Mouse (Mus musculus) thymus, adult 2 months (tissue): ENCODE results near the gene Taok3. TPM values are rescaled to one million over a fixed set of nuclear protein-coding genes. Genes with fewer than 3 reads are reported as not detected.

ENCODE experiments used
- DNase-seq: peaks from one replicate; pipeline ENCODE4 v3.0.0; 2021
- H3K27ac ChIP-seq: fragments of 200-500 bp; 2 replicates; pipeline ENCODE4 v1.5.1; 2012; ENCODE audit warnings: low read length, control low read depth; ENCODE audit not compliant: control insufficient read depth, insufficient read depth
- H3K27me3 ChIP-seq: fragments of 200-500 bp; 2 replicates; pipeline ENCODE4 v1.6.1; 2012; ENCODE audit warnings: mild to moderate bottlenecking, low read length, moderate library complexity, mixed read lengths; ENCODE audit not compliant: control insufficient read depth, insufficient read depth
- H3K36me3 ChIP-seq: fragments of 200-500 bp; 2 replicates; pipeline ENCODE4 v1.6.1; 2012; ENCODE audit warnings: mild to moderate bottlenecking, low read length, moderate library complexity; ENCODE audit not compliant: control insufficient read depth, insufficient read depth
- H3K4me1 ChIP-seq: fragments of 200-500 bp; replicated peaks from 2 replicates; pipeline ENCODE4 v1.6.1; 2012; ENCODE audit warnings: low read length; ENCODE audit not compliant: control insufficient read depth, insufficient read depth
- H3K4me3 ChIP-seq: fragments of 200-500 bp; 2 replicates; pipeline ENCODE4 v1.5.1; 2012; ENCODE audit warnings: mild to moderate bottlenecking, low read length, control low read depth, moderate library complexity; ENCODE audit not compliant: control insufficient read depth, insufficient read depth
- CTCF ChIP-seq: fragments of 200-500 bp; IDR thresholded peaks from 2 replicates; pipeline ENCODE4 v1.5.1; 2012; ENCODE audit warnings: mild to moderate bottlenecking, control low read depth, low read length, moderate library complexity, borderline replicate concordance; ENCODE audit not compliant: control insufficient read depth, poor library complexity, insufficient read depth; ENCODE audit errors: extremely low read depth
- POLR2A ChIP-seq: fragments of 200-500 bp; IDR thresholded peaks from 2 replicates; pipeline ENCODE4 v1.6.1; 2012; ENCODE audit warnings: mild to moderate bottlenecking, low read length, control low read depth, moderate library complexity; ENCODE audit not compliant: control insufficient read depth, poor library complexity, insufficient read depth; ENCODE audit errors: extremely low read depth
- WGBS: fragments of 180-500 bp; shearing (Covaris S2); methylation state at CpG from one replicate; pipeline ENCODE4 v1.1.7; 2018; 5-methylcytosine and 5-hydroxymethylcytosine counted together
- polyA plus RNA-seq: library from polyadenylated mRNA; depleted of rRNA; stranded (reverse); fragments of >200 nt; gene quantifications from 2 replicates; pipeline ENCODE4 v1.2.3, GENCODE M21; 2012

The Taok3 gene
- polyA plus RNA-seq, 1 experiment = 43.5 TPM

DNA sequence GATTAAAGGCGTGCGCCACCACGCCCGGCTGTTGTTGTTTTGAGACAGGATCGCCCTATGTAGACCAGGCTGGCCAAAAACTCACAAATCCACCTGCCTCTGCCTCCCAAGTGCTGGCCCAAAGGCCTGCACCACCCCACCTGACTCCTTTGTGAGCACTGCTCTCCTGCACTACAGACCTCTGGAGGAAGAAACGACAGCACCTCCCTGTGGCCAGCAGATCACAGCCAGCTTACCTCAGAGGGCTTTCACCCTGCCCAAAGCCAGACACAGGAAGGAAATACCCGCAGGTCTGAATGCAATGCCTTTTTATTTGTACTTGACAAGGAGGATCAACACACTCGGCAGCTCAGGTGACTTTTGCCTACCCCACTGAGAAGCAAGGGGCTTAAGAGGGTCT, 162.4 kb downstream of the Taok3 start:
- no peak overlapping the region for H3K27ac ChIP-seq
- peaks cover 4% of the 10 kb centered on the region for H3K4me1 ChIP-seq
- H3K4me3 ChIP-seq = no peak overlapping the region
- TF ChIP-seq CTCF (no peak), POLR2A (no peak)
- WGBS = 72% methylated on average over 8 of the region's 8 CpGs
- no peaks in the 10 kb centered on the region for H3K36me3 ChIP-seq
- no peak for DNase-seq
- H3K27me3 ChIP-seq = no peaks in the 10 kb centered on the region

DNA sequence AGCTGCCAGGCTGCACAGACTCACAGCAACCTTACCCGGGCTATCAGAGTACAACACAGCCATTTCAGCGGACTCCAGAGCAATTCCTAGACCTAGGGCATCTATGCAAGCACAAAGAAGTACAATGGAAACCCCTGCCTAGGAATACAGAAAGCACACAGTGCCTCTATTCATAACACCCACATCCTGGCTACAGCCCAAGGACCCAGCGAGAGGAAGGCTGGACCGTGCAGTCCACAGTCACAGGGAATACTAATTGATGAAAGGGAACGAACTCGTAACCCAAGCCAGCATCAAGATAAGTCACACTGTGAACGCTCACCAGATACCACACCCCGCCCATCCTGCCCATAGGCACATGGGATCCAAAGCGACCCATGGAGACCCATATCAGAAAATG, 164.1 kb downstream of the Taok3 start:
- Histone ChIP-seq H3K27me3 (no peaks in the 10 kb centered on the region), H3K4me3 (no peak overlapping the region), H3K27ac (no peak overlapping the region), H3K4me1 (peaks cover 9% of the 10 kb centered on the region), H3K36me3 (no peaks in the 10 kb centered on the region)
- TF ChIP-seq CTCF (no peak), POLR2A (no peak)
- 95% methylated on average over 9 of the region's 9 CpGs for WGBS
- DNase-seq = no peak

DNA sequence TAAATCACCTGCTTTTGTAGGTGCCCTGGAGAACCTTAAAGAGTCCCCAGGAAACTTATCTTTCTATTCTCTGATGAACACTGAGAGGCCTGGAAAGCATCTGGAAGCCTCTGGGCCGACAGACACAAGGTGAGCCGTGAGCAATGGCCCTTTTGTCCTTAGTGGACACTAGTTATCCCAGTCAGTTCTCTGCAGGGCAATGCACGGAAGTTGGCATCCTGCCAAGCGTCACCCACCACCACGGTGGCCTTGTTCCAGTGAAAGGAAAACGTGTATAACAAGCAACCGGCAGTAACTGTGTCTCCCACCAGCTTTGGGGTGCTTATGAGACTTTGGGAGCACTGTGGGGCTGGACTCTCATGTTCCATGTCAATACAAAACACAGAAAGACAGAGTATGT, 164.8 kb downstream of the Taok3 start:
- no peak for TF ChIP-seq POLR2A
- no peak for TF ChIP-seq CTCF
- Histone ChIP-seq H3K27me3 (no peaks in the 10 kb centered on the region), H3K36me3 (no peaks in the 10 kb centered on the region), H3K27ac (no peak overlapping the region), H3K4me1 (peaks cover 9% of the 10 kb centered on the region), H3K4me3 (no peak overlapping the region)
- WGBS = 87% methylated on average over 7 of the region's 7 CpGs
- no peak for DNase-seq

DNA sequence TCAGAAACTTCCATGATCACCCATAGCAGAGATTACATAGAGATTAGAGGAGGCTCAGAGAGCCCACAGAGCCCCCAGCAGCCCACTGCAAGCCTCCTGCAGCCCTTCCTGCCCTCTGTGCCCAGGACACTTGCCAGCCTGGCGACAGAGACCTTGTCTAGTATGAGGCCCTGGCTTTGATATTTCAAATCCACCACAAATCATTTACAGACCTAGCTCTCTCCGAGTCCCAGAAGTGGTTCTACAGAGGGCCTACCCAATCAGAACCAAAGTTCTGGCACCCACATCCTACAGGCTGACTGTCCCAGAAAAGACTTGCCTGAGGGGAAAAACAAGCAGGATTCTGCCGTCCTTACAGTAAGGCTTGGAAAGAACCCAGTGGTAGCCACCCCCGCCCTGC, 165.3 kb downstream of the Taok3 start:
- no peak for DNase-seq
- no peak overlapping the region for H3K27ac ChIP-seq
- no peaks in the 10 kb centered on the region for H3K36me3 ChIP-seq
- peaks cover 9% of the 10 kb centered on the region for H3K4me1 ChIP-seq
- no peak for TF ChIP-seq CTCF
- no peak for TF ChIP-seq POLR2A
- no peak overlapping the region for H3K4me3 ChIP-seq
- no peaks in the 10 kb centered on the region for H3K27me3 ChIP-seq
- WGBS = 96% methylated on average over 4 of the region's 4 CpGs

DNA sequence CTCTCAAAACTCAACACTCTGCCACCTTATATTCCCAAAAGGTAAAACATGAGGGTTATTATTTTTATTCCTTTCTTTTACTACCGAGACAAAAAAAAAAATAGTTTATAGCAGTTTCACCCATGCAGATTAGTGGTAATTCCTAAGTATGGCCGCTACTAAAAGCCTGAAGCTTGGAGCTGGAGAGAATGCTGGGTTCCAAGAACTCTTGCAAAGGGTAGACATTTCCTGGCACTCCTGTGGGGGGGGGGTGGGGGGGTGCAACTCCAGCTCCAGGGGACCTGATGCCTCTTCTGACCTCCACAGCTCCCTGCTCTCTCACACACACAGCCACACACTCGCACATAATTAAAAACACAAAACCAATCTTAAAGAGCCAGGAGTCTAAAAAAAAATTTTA, 166.4 kb downstream of the Taok3 start:
- Histone ChIP-seq H3K4me3 (no peak overlapping the region), H3K27me3 (no peaks in the 10 kb centered on the region), H3K27ac (no peak overlapping the region), H3K4me1 (peaks cover 9% of the 10 kb centered on the region), H3K36me3 (no peaks in the 10 kb centered on the region)
- TF ChIP-seq POLR2A (no peak), CTCF (no peak)
- 47% methylated on average over 3 of the region's 3 CpGs for WGBS
- DNase-seq = no peak

DNA sequence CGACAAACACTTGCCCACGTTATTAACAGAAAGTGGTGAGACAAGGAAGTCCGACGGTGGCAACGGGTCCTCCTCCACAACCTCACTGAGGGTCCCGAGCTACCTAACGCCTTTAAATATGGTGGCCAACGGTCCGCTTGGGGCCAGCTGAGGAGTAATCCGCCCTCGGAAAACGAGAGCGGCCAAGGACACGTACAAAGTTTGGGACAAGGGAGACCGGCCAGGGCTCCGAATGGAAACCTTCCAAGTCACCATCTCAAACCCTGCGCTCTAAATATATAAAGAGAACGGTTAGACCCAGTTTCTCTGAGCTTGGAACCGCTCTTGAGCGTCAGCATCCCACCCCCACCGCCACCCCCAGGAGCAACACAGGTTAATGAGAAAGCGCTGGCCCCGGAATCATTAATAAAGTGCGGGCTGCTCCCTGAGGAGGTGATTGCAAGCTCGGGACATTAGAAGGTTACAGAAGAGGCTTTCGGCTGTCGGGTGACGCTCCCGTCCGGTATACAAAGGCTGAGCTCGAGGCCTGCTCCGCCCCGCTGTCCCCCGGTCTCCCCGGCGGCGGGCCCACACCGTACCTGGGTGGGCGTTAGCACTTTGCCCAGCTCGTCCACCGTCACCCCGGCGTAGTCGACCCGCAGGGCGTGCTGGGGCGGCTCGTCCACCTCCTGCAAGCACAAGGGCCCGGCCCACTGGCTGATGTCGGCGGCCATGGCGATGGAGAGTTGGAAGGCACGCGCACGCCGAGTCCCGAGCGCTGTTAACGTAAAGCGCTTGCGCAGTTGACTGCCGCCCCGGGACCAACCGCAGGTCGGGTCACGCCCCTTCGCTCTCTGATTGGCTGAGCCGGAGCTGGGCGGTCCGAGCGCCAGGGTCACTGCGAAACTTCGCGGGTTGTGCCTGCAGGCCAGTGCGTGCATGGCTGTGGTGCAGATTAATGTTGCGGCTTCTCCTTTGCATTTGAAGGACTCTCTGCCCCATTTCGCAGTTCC, 167.2 kb downstream of the Taok3 start, which contains the start of gene Pebp1:
Pebp1 (minus strand) TSS at position 795 of the 992 bp plus-strand sequence.
- under 1% methylated on average over 77 of the region's 77 CpGs for WGBS
- no peak within 1 kb of the TSS for H3K27ac ChIP-seq
- H3K36me3 ChIP-seq = no peaks in the 10 kb centered on the region
- TF ChIP-seq POLR2A (no peak), CTCF (no peak; the same call in 1 of the 2 replicates)
- DNase-seq = peak; percentile 96
- H3K4me3 ChIP-seq = peak within 1 kb of the TSS; percentile 82
- peaks cover 9% of the 10 kb centered on the region for H3K4me1 ChIP-seq
- H3K27me3 ChIP-seq = no peaks in the 10 kb centered on the region
